Mouse (Mus musculus) bone marrow macrophage, adult 2 months (primary cell): ENCODE results near the gene Olfr419.

Experiments used
- CTCF ChIP-seq: IDR thresholded peaks from 2 replicates; pipeline ENCODE4 v1.5.1; 2012; ENCODE audit warnings: low read depth, mild to moderate bottlenecking, low read length, moderate library complexity
- POLR2A ChIP-seq: IDR thresholded peaks from 2 replicates; pipeline ENCODE4 v1.6.1; 2012; ENCODE audit warnings: mild to moderate bottlenecking, low read depth, low read length, borderline replicate concordance

DNA sequence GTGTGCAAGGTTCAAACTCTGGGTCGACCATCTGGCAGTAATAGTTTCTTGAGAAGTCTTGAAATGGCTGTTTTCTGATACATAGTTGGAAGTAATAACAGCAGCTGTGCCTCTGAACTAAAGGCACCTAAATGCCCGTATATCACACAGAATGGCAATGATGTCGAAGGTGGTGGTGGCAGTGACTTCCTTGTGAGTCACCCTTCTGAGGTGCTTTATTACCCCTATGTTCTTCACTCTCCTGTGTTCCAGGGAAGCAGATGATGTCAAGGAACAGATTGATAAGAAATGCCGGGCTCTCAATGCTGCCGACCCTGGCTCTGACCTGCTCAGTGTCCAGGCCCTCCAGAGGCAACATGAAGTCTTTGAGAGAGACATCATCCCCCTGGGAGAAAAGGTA is 39.6 kb downstream of the Olfr419 start:
- TF ChIP-seq POLR2A (no peak), CTCF (no peak)
